Mouse (Mus musculus) T-helper 1 cell (primary cell): ENCODE measurements around the gene Kyat1.

Source experiments
- in situ Hi-C: fragments of 300-600 bp; cut with MboI, MseI; formaldehyde crosslinking; loops from one replicate; pipeline ENCODE4 v1.15.1; 2025; ENCODE audit warnings: high pct_unique_total_duplicates

Gene Kyat1

GRCm38 (mm10) chr2:30205629-30206357, at the start of gene Kyat1:
Gene Kyat1 (minus strand): TSS chr2:30205847.
- in situ Hi-C loops, result no loop called here

GRCm38 (mm10) chr2:30253809-30254208, 48.2 kb upstream of the Kyat1 start:
- in situ Hi-C loops, result no loop called here

- in situ Hi-C loops, result no loop called here
Measured at GRCm38 (mm10) chr2:30252521-30252920, 46.9 kb upstream of the Kyat1 start.

- in situ Hi-C loops, result no loop called here
Measured at GRCm38 (mm10) chr2:30251417-30252104, 45.9 kb upstream of the Kyat1 start.

GRCm38 (mm10) chr2:30250166-30251128, 44.8 kb upstream of the Kyat1 start:
- in situ Hi-C loops, result no loop called here

- in situ Hi-C loops, result no loop called here
Measured at GRCm38 (mm10) chr2:30249182-30249581, 43.5 kb upstream of the Kyat1 start.

GRCm38 (mm10) chr2:30247681-30248080, 42.0 kb upstream of the Kyat1 start:
- in situ Hi-C loops, result no loop called here

GRCm38 (mm10) chr2:30247036-30247435, 41.4 kb upstream of the Kyat1 start:
- in situ Hi-C loops, result no loop called here

- in situ Hi-C loops, result loop anchor here (5.0 kb wide), 1 partner anchor 38 kb away; the partner anchor contains the start of gene Gm28038
Measured at GRCm38 (mm10) chr2:30244595-30245178, 39.0 kb upstream of the Kyat1 start.

- in situ Hi-C loops, result loop anchor here (5.0 kb wide), 1 partner anchor 39 kb away; the partner anchor contains the start of gene Gm28038
Measured at GRCm38 (mm10) chr2:30243391-30243790, 37.7 kb upstream of the Kyat1 start.

- in situ Hi-C loops, result loop anchor here (5.0 kb wide), 1 partner anchor 40 kb away; the partner anchor contains the start of gene Gm28038
Measured at GRCm38 (mm10) chr2:30242509-30242908, 36.9 kb upstream of the Kyat1 start.

GRCm38 (mm10) chr2:30240267-30240666, 34.6 kb upstream of the Kyat1 start, which contains the start of gene Gm28035:
Gene Gm28035 (plus strand): TSS chr2:30240567.
- in situ Hi-C loops, result loop anchor here (5.0 kb wide), 1 partner anchor 42 kb away; the partner anchor contains the start of gene Gm28038

- in situ Hi-C loops, result loop anchor here (5.0 kb wide), 1 partner anchor 43 kb away; the partner anchor contains the start of gene Gm28038
Measured at GRCm38 (mm10) chr2:30239777-30240176, 34.1 kb upstream of the Kyat1 start.

GRCm38 (mm10) chr2:30238906-30239465, 33.3 kb upstream of the Kyat1 start:
- in situ Hi-C loops, result no loop called here

GRCm38 (mm10) chr2:30237881-30238280, 32.2 kb upstream of the Kyat1 start:
- in situ Hi-C loops, result no loop called here

GRCm38 (mm10) chr2:30237199-30237880, 31.7 kb upstream of the Kyat1 start, which contains the start of gene Lrrc8a:
Gene Lrrc8a (plus strand): TSS chr2:30237715.
- in situ Hi-C loops, result no loop called here

- in situ Hi-C loops, result no loop called here
Measured at GRCm38 (mm10) chr2:30236426-30237198, 31.0 kb upstream of the Kyat1 start.

GRCm38 (mm10) chr2:30235593-30235992, 29.9 kb upstream of the Kyat1 start:
- in situ Hi-C loops, result no loop called here

GRCm38 (mm10) chr2:30216293-30216692, 10.6 kb upstream of the Kyat1 start:
- in situ Hi-C loops, result no loop called here
